Mouse (Mus musculus) liver, embryonic 14.5 days (tissue): ENCODE results near the gene Trhr2. TPM values are rescaled to one million over a fixed set of nuclear protein-coding genes. Genes with fewer than 3 reads are reported as not detected.

Experiments
- ATAC-seq: fragments of 200-750 bp; cut with Nextera tagmentation; 2 replicates; pipeline ENCODE4 v1.8.0; 2017; ENCODE audit warnings: moderate number of reproducible peaks, mild to moderate bottlenecking, moderate library complexity; ENCODE audit not compliant: insufficient read depth
- DNase-seq, 3 experiments: peaks; one replicate each; pipeline ENCODE4 v3.0.0-alpha.2; 2012 to 2013; ENCODE audit warnings: low read depth in 3 of 3, low spot score in 3 of 3
- H3K27ac ChIP-seq: fragments of 300-500 bp; sonication (generic); 2 replicates; pipeline ENCODE4 v1.5.1; 2014; ENCODE audit warnings: moderate library complexity, mild to moderate bottlenecking, control low read depth, inconsistent platforms
- H3K27me3 ChIP-seq: fragments of 300-500 bp; sonication (generic); 2 replicates; pipeline ENCODE4 v1.6.1; 2014; ENCODE audit warnings: mild to moderate bottlenecking, low read length, moderate library complexity; ENCODE audit not compliant: control insufficient read depth, insufficient read depth
- H3K36me3 ChIP-seq: fragments of 300-500 bp; sonication (generic); replicated peaks from 2 replicates; pipeline ENCODE4 v1.6.1; 2014; ENCODE audit warnings: low read depth; ENCODE audit not compliant: control insufficient read depth, insufficient read depth
- H3K4me1 ChIP-seq, 2 experiments: fragments of 200-500 bp in 1 of 2; fragments of 300-500 bp in 1 of 2; sonication (generic) in 1 of 2; replicated peaks; 2 replicates each; pipeline ENCODE4 v1.6.1; 2012 to 2014; ENCODE audit warnings: antibody characterized with exemption in 1 of 2, inconsistent platforms in 1 of 2, low read length in 1 of 2; ENCODE audit not compliant: control insufficient read depth in 2 of 2, insufficient read depth in 2 of 2
- H3K4me2 ChIP-seq: fragments of 300-500 bp; sonication (generic); 2 replicates; pipeline ENCODE4 v1.6.1; 2014; ENCODE audit warnings: low read depth, mild to moderate bottlenecking, control low read depth, moderate library complexity
- H3K4me3 ChIP-seq, 2 experiments: fragments of 200-500 bp in 1 of 2; fragments of 300-500 bp in 1 of 2; sonication (generic) in 1 of 2; 2 replicates each; pipeline ENCODE4 v1.5.1; 2012 to 2014; ENCODE audit warnings: low read depth in 2 of 2, low read length in 2 of 2, mild to moderate bottlenecking in 2 of 2, control low read depth in 1 of 2, inconsistent platforms in 1 of 2, moderate library complexity in 1 of 2; ENCODE audit not compliant: insufficient read depth in 1 of 2
- H3K9ac ChIP-seq: fragments of 300-500 bp; sonication (generic); replicated peaks from 2 replicates; pipeline ENCODE4 v1.6.1; 2014; ENCODE audit warnings: mild to moderate bottlenecking, control low read depth, moderate library complexity
- H3K9me3 ChIP-seq: fragments of 300-500 bp; sonication (generic); 2 replicates; pipeline ENCODE4 v1.6.1; 2016; ENCODE audit warnings: low read length, mixed read lengths; ENCODE audit not compliant: control insufficient read depth
- CTCF ChIP-seq: IDR thresholded peaks from 2 replicates; pipeline ENCODE4 v1.5.1; 2016; ENCODE audit warnings: antibody characterized with exemption, low read depth, control low read depth
- EP300 ChIP-seq: IDR thresholded peaks from 2 replicates; pipeline ENCODE4 v1.6.1; 2016; ENCODE audit warnings: antibody characterized with exemption, low read depth
- WGBS: fragments of 180-500 bp; shearing (Covaris S2); extraction: QIAGEN DNeasy Blood & Tissue Kit; methylation state at CpG from one replicate; pipeline ENCODE4 v1.1.7; 2014; ENCODE audit not compliant: insufficient replicate concordance; 5-methylcytosine and 5-hydroxymethylcytosine counted together
- polyA plus RNA-seq, 2 experiments: library from polyadenylated mRNA; depleted of rRNA in 1 of 2; stranded (reverse) in 1 of 2; unstranded in 1 of 2; fragments of >200 nt; fragmentation: Nextera tagmentation in 1 of 2; extraction: Ambion mirVana in 1 of 2; gene quantifications; 2 replicates each; pipeline versions ENCODE4 v1.2.1 to v1.2.3; 2012 to 2014

Trhr2 gene
- polyA plus RNA-seq, 2 experiments, result not detected

DNA sequence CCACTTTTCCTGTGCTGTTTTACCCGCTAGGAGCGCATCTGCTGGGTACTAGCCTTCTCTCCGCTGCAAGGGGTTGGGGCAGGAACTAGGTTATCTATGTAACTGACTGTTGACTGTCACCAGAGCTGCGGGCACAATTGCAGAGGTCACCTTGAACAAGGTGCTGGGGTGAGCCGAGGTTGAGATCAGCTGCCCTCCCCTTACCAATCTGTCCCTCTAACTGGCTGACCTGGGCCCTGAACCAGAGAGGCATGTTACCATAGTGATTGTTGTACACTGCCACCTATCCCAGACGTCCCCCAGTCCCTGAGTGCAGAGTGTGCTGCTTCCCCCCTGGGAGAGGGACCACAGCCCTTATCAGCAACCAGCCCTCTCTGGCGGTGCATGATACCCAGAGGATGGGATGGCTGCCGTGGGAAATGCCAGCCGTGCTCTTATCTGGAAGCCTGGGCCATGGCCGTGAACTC, 39.1 kb downstream of the Trhr2 start:
- TF ChIP-seq CTCF (peak; percentile 52), EP300 (peak; percentile 100)
- peak; percentile 84 for ATAC-seq
- peak; percentile 95 to 96 (median 96) for DNase-seq
- H3K9ac ChIP-seq, result peak overlapping the region; percentile 67
- no peaks in the 10 kb centered on the region for H3K9me3 ChIP-seq
- H3K27ac ChIP-seq, result peak overlapping the region; percentile 85
- no peaks in the 10 kb centered on the region for H3K27me3 ChIP-seq
- peak overlapping the region; percentile 64 for H3K4me2 ChIP-seq
- peaks cover 71% of the 10 kb centered on the region for H3K36me3 ChIP-seq
- peak overlapping the region; percentile 8 to 19 for H3K4me3 ChIP-seq
- peaks cover 98% of the 10 kb centered on the region in 2 experiments for H3K4me1 ChIP-seq
- whole genome bisulfite sequencing, result 10% methylated on average over 10 of the region's 10 CpGs

DNA sequence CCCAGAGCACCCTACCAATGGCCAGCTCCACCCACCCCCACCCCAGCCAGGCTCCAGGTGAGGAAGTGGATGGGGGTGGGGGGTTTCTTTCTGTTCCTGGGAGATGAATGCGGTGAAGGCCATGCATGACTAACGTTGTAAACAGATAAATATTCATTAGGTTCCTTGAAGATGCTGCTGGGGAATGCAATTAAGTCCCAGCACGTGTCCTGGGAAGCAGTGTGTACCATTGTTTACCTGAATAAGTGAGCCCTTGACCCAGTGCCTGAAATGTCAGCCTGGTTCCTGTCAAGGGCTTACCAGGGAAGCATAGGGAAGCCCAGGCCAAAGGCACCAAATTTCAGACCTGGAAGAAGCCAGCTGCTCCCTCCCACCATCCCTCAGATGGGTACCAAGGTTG, 40.0 kb downstream of the Trhr2 start:
- Histone ChIP-seq H3K9me3 (no peaks in the 10 kb centered on the region), H3K4me2 (peak overlapping the region; percentile 64), H3K27ac (peak overlapping the region; percentile 85), H3K9ac (peak overlapping the region; percentile 52), H3K27me3 (no peaks in the 10 kb centered on the region), H3K4me3 (no peak overlapping the region), H3K4me1 (peaks cover 98% of the 10 kb centered on the region in 2 experiments), H3K36me3 (peaks cover 71% of the 10 kb centered on the region)
- no peak for TF ChIP-seq EP300
- no peak for TF ChIP-seq CTCF
- no peak for ATAC-seq
- no peak for DNase-seq
- 45% methylated on average over 3 of the region's 3 CpGs for WGBS

DNA sequence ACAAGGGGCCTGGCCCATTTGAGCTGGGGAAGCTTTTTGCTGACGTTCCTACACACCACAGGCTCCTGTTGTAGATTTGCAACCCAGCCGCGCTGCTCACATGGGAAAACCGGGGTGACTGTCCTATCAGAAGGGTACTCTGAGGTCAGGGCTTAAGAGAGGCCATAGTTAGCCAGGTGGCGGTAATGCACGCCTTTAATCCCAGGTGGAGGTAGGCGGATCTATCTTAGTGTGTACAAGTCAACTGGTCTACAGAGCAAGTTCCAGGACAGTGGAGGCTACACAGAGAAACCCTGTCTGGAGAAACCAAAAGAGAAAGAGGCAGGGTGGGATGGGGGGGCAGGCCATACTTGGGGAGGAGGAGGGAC, 40.9 kb downstream of the Trhr2 start:
- Histone ChIP-seq H3K4me2 (peak overlapping the region; percentile 23), H3K27ac (peak overlapping the region; percentile 85), H3K36me3 (peaks cover 71% of the 10 kb centered on the region), H3K4me1 (peaks cover 98% of the 10 kb centered on the region in 2 experiments), H3K4me3 (no peak overlapping the region), H3K9ac (peak overlapping the region; percentile 58), H3K27me3 (no peaks in the 10 kb centered on the region), H3K9me3 (no peaks in the 10 kb centered on the region)
- WGBS, result 24% methylated on average over 7 of the region's 7 CpGs
- TF ChIP-seq EP300, result no peak
- no peak for TF ChIP-seq CTCF
- DNase-seq, result no peak
- ATAC-seq, result no peak

DNA sequence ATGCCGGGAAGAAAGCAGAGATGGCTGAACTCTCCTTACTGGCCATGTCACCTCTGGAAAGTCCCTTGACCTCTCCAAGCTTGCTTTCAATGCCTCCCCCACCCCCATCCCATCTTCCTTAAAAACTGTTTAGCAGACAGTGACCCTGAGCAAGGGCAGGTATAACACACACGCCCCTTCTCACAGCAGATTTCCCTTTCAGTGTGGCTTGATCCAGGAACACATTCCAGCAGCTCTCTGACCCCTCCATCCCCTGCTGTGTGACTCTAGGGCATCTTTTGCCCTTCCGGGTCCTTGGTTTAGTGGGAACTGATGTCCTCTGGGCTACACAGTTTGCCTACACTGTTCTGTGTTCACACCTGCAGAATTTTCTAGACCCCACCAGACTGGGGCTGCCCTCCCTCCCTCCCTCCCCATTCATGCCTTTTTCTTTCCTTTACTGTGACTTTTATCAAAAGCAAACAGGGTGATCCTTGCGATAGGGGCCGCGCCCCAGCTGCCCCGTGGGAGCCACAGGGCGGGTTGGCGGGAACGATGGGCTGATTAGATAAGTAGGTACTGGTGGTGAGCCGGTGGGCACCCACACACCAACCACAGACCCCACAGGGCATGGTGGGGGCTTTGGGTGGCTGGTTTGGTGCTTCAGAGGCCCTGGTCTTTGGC, 41.4 kb downstream of the Trhr2 start:
- WGBS, result 17% methylated on average over 11 of the region's 11 CpGs
- no peak for ATAC-seq
- H3K9ac ChIP-seq, result peak overlapping the region; percentile 58

DNA sequence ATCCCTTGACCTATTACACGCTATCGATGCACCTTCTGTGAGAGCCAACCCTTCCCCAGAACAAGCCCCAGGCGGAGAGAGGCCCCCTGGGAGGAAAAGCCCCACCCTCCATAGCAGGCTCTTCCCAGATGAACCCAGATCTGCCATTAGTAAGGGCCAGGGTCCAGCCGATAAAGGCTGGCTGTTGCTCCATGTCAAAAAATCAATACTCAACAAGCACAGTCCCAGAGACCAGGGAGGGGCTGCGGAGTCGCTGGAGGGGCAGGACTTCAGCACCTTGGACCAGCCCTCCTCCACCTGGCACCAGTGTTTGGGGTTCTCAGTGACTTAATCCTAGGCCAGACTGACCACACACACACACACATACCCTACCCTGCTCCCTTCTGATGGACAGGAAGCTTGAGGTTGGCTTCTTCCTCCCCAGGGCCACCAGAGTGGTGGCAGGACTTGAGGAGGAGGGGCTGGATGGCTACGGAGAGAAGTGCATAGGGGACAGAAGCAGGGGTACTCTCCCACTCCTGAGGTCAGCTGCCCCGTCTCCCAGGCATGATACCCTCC, 42.5 kb downstream of the Trhr2 start:
- peak overlapping the region in 1 of 2 experiments; percentile 7; a peak in 2 of 4 replicates for H3K4me3 ChIP-seq
- no peaks in the 10 kb centered on the region for H3K9me3 ChIP-seq
- peak overlapping the region; percentile 58 for H3K9ac ChIP-seq
- ATAC-seq (peak; percentile 0; the same call in 1 of the 2 replicates), DNase-seq (no peak)
- WGBS, result 7% methylated on average over 8 of the region's 8 CpGs
- TF ChIP-seq CTCF (no peak), EP300 (no peak)
- peak overlapping the region; percentile 85 for H3K27ac ChIP-seq
- H3K27me3 ChIP-seq, result no peaks in the 10 kb centered on the region
- H3K36me3 ChIP-seq, result peaks cover 73% of the 10 kb centered on the region
- peak overlapping the region; percentile 23 for H3K4me2 ChIP-seq
- peaks cover 99 to 100% of the 10 kb centered on the region in 2 experiments for H3K4me1 ChIP-seq

More for the DNA sequence above, 41.4 kb downstream of the Trhr2 start:
- Histone ChIP-seq H3K27me3 (no peaks in the 10 kb centered on the region), H3K4me1 (peaks cover 98% of the 10 kb centered on the region in 2 experiments), H3K4me2 (peak overlapping the region; percentile 23), H3K27ac (peak overlapping the region; percentile 85), H3K9me3 (no peaks in the 10 kb centered on the region), H3K4me3 (no peak overlapping the region), H3K36me3 (peaks cover 71% of the 10 kb centered on the region)
- TF ChIP-seq EP300 (peak; percentile 83), CTCF (no peak)
- no peak for DNase-seq
